Comparison of ENCODE assay signal across 9 mouse cellular contexts in the genomic region with DNA sequence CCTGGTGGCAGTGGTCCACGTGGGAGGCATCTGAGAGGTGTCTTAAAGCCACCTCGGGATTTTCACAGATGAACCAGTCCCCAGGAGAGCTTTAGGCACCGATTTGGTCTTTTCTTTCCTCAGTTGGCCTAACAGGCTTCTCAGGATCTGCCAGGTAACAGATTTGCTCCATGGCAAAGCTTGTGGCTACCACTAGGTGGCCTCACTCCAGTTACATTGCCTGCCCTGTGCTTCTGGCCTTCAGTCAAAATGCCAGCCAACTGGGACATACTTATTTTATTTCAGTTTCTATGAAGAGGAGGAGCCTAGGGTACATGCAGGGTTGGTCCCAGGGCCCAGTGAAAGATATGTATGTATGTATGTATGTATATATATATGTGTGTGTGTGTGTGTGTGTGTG. TPM values are rescaled to one million over a fixed set of nuclear protein-coding genes. Genes with fewer than 3 reads are reported as not detected.
A peak's percentile ranks its signal among the peaks of the same experiment; 100 is the strongest.
DNase-seq lines count a peak whose midpoint lies in the region; ATAC-seq and TF ChIP-seq lines count a peak whose summit lies in the region.
"Had no signal": no experiment of that assay in that cellular context is flagged by ENCODE, and none has a peak within 500 bp of the region (broad histone marks: within the 10 kb centered on the region; RNA-seq: fewer than 3 reads in every experiment).

No protein-coding gene starts in this region.

- DNase-seq in kidney, adult 18-20 months, result peak; percentile 61
- peak; percentile 81 for DNase-seq in MEL (ENCODE audit: low read depth, low spot score)
- peak; percentile 63 for DNase-seq in cerebellum, adult 18-20 months
- peak; percentile 62 for DNase-seq in induced T-regulatory cell, adult 2 months (ENCODE audit: low read depth)
- no peak for DNase-seq in spleen, postnatal 36 days (ENCODE audit: low spot score in 2 of 2)

- peak; percentile 54 for TF ChIP-seq RAD21 in MEL (IDR thresholded peaks at IDR 0.05; ENCODE audit: low read depth, low read length)

- H3K9ac ChIP-seq in kidney, embryonic 16.5 days (replicated peaks; ENCODE audit: low read length), result no peak overlapping the region
- no peak overlapping the region for H3K9ac ChIP-seq in MEL (ENCODE audit: control insufficient read depth, low read depth, low read length, poor library complexity, severe bottlenecking)
- H3K9ac ChIP-seq in intestine, embryonic 16.5 days (ENCODE audit: low read depth, low read length), result no peak overlapping the region

- no peaks in the 10 kb centered on the region for H3K79me2 ChIP-seq in MEL (ENCODE audit: control insufficient read depth, insufficient read depth, low read length, poor library complexity)

- no peaks in the 10 kb centered on the region for H3K36me3 ChIP-seq in kidney, embryonic 16.5 days (ENCODE audit: insufficient read depth, low read length)
- peaks cover 0 to 15% of the 10 kb centered on the region in 2 experiments; a peak in 2 of 4 replicates for H3K36me3 ChIP-seq in MEL (ENCODE audit: control insufficient read depth in 1 of 2, insufficient read depth in 2 of 2, low read length in 2 of 2)
- no peaks in the 10 kb centered on the region for H3K36me3 ChIP-seq in intestine, embryonic 16.5 days (ENCODE audit: control insufficient read depth, insufficient read depth, low read length)

- H3K27me3 ChIP-seq in kidney, embryonic 16.5 days (ENCODE audit: insufficient read depth, low read length), result no peaks in the 10 kb centered on the region
- H3K27me3 ChIP-seq in MEL (ENCODE audit: control insufficient read depth in 1 of 2, insufficient read depth in 2 of 2, low read length in 2 of 2), result no peaks in the 10 kb centered on the region
- H3K27me3 ChIP-seq in intestine, embryonic 16.5 days (replicated peaks; ENCODE audit: control insufficient read depth, insufficient read depth, low read length), result no peaks in the 10 kb centered on the region

- no peak overlapping the region for H3K27ac ChIP-seq in kidney, embryonic 16.5 days (ENCODE audit: low read length)
- H3K27ac ChIP-seq in MEL (ENCODE audit: control insufficient read depth, low read depth, low read length), result no peak overlapping the region
- no peak overlapping the region for H3K27ac ChIP-seq in intestine, embryonic 16.5 days (ENCODE audit: low read length)

- peak; percentile 85 to 93 (median 90) for TF ChIP-seq CTCF in MEL (IDR thresholded peaks at IDR 0.05 in 2 of 3, conservative IDR thresholded peaks at IDR 0.05 in 1 of 3; ENCODE audit: control insufficient read depth in 1 of 3, insufficient read depth in 1 of 3, low read depth in 2 of 3, low read length in 3 of 3, poor library complexity in 1 of 3, severe bottlenecking in 1 of 3)

- H3K4me1 ChIP-seq in kidney, embryonic 16.5 days (ENCODE audit: insufficient read depth, low read length), result peaks cover 8% of the 10 kb centered on the region; the same call in 1 of the 2 replicates
- H3K4me1 ChIP-seq in MEL (ENCODE audit: control insufficient read depth in 1 of 2, insufficient read depth in 2 of 2, low read length in 2 of 2), result peaks cover 7 to 19% of the 10 kb centered on the region in 2 experiments
- 0 out of 2 replicates have a peak, but pooled peaks cover 3% of the 10 kb centered on the region for H3K4me1 ChIP-seq in intestine, embryonic 16.5 days (ENCODE audit: control insufficient read depth, insufficient read depth, low read length)

- 6% methylated on average over 3 of the region's 3 CpGs for WGBS in kidney, embryonic 16.5 days
- WGBS in intestine, embryonic 16.5 days, result 14% methylated on average over 3 of the region's 3 CpGs

- TF ChIP-seq EP300 in MEL (IDR thresholded peaks at IDR 0.05; ENCODE audit: low read depth in 1 of 2, low read length in 2 of 2), result no peak

- no peak overlapping the region for H3K4me2 ChIP-seq in kidney, embryonic 16.5 days (replicated peaks; ENCODE audit: low read depth, low read length)
- H3K4me2 ChIP-seq in intestine, embryonic 16.5 days (ENCODE audit: low read depth, low read length), result no peak overlapping the region

- TF ChIP-seq POLR2A in MEL (IDR thresholded peaks at IDR 0.05; ENCODE audit: control insufficient read depth in 1 of 2, insufficient read depth in 1 of 2, low read depth in 1 of 2, low read length in 2 of 2, poor library complexity in 1 of 2), result no peak

- H3K4me3 ChIP-seq in kidney, embryonic 16.5 days (ENCODE audit: low read length), result no peak overlapping the region
- H3K4me3 ChIP-seq in MEL (ENCODE audit: control insufficient read depth in 1 of 2, insufficient read depth in 1 of 2, low read depth in 2 of 2, low read length in 2 of 2), result no peak overlapping the region; a peak in 1 of 4 replicates
- no peak overlapping the region for H3K4me3 ChIP-seq in intestine, embryonic 16.5 days (ENCODE audit: low read length)
- H3K4me3 ChIP-seq: megakaryocyte, embryonic 14.5 days had no signal

- no peaks in the 10 kb centered on the region for H3K9me3 ChIP-seq in kidney, embryonic 16.5 days (ENCODE audit: low read length)
- no peaks in the 10 kb centered on the region for H3K9me3 ChIP-seq in MEL (replicated peaks; ENCODE audit: insufficient read depth, low read length)
- no peaks in the 10 kb centered on the region for H3K9me3 ChIP-seq in intestine, embryonic 16.5 days (ENCODE audit: control insufficient read depth, low read length)
- H3K9me3 ChIP-seq: megakaryocyte, embryonic 14.5 days had no signal

- ATAC-seq in kidney, embryonic 16.5 days (ENCODE audit: low FRiP score, low TSS enrichment), result no peak
- peak; percentile 59 for ATAC-seq in megakaryocyte-erythroid progenitor cell, adult 5-6 weeks (replicated peaks; ENCODE audit: low FRiP score, low TSS enrichment, poor library complexity, severe bottlenecking)
- no peak for ATAC-seq in intestine, embryonic 16.5 days

TF ChIP-seq in MEL, 35 proteins besides CTCF, POLR2A, EP300 and RAD21:
- TF ChIP-seq USF1 (IDR thresholded peaks at IDR 0.05; ENCODE audit: low read depth, low read length) (no peak), SIN3A (IDR thresholded peaks at IDR 0.05; ENCODE audit: low read length) (no peak), TAL1 (IDR thresholded peaks at IDR 0.05; ENCODE audit: low read length) (no peak), ETS1 (IDR thresholded peaks at IDR 0.05; ENCODE audit: low read depth, low read length) (no peak), MXI1 (IDR thresholded peaks at IDR 0.05; ENCODE audit: low read depth, low read length) (0 out of 2 replicates have a peak, but pooled peaks have one; percentile 8), ZC3H11A (IDR thresholded peaks at IDR 0.05; ENCODE audit: low read depth, low read length) (peak; percentile 16; the same call in 1 of the 2 replicates), ZMIZ1 (IDR thresholded peaks at IDR 0.05; ENCODE audit: low read depth, low read length) (no peak), NELFE (IDR thresholded peaks at IDR 0.05; ENCODE audit: low read depth, low read length) (no peak), KAT2A (conservative IDR thresholded peaks at IDR 0.05; ENCODE audit: low read depth, low read length) (no peak), ELF1 (IDR thresholded peaks at IDR 0.05; ENCODE audit: low read depth, low read length) (no peak), SMC3 (IDR thresholded peaks at IDR 0.05; ENCODE audit: low read depth, low read length) (peak; percentile 79), TCF12 (IDR thresholded peaks at IDR 0.05; ENCODE audit: low read depth, low read length) (no peak), MAZ (IDR thresholded peaks at IDR 0.05; ENCODE audit: low read depth, low read length) (no peak), POLR2AphosphoS5 (IDR thresholded peaks at IDR 0.05; ENCODE audit: borderline replicate concordance, low read depth, low read length) (no peak), POLR2AphosphoS2 (IDR thresholded peaks at IDR 0.05; ENCODE audit: low read length) (no peak), TBP (IDR thresholded peaks at IDR 0.05; ENCODE audit: low read depth, low read length) (no peak), ZNF384 (IDR thresholded peaks at IDR 0.05; ENCODE audit: low read depth, low read length) (no peak), MAFK (IDR thresholded peaks at IDR 0.05; ENCODE audit: borderline replicate concordance, low read depth, low read length) (no peak), USF2 (IDR thresholded peaks at IDR 0.05; ENCODE audit: borderline replicate concordance in 1 of 2, insufficient read depth in 1 of 2, low read depth in 1 of 2, low read length in 2 of 2) (no peak), RCOR1 (IDR thresholded peaks at IDR 0.05; ENCODE audit: low read depth, low read length) (no peak), GATA1 (IDR thresholded peaks at IDR 0.05; ENCODE audit: low read depth, low read length) (no peak)
TF ChIP-seq in MEL: peak in this region for 3.

RNA-seq across cellular contexts. Expression of a gene that starts 6.9 kb away (rescaled TPM):
- polyA plus RNA-seq in kidney, embryonic 16.5 days (2015; fragmentation: Nextera tagmentation; extraction: Ambion mirVana), result 38.1 and 43.0 TPM in 2 replicates
- total RNA-seq in MEL (2012; rRNA removed), result 18.6 and 32.0 TPM in 2 replicates
- polyA plus RNA-seq in MEL (2012; ENCODE audit: insufficient read depth in 1 of 2, insufficient read length in 2 of 2, low read depth in 1 of 2, low replicate concordance in 2 of 2, missing spikeins in 1 of 2), result 10 to 100 TPM in 1 of 2 experiments, not detected in 1; 57.8 TPM
- 1.4 and 12.9 TPM in 2 replicates for total RNA-seq in megakaryocyte-erythroid progenitor cell, adult 5-6 weeks (2014; fragmentation: Nextera tagmentation)
- 0.65 and 2.5 TPM in 2 replicates for total RNA-seq in megakaryocyte-erythroid progenitor cell, adult 5-6 weeks (2017)
- 43.7 and 46.2 TPM in 2 replicates for polyA plus RNA-seq in intestine, embryonic 16.5 days (2015; fragmentation: Nextera tagmentation; extraction: Ambion mirVana)

RNA-seq across cellular contexts. Expression of a gene that starts 24.2 kb away (rescaled TPM):
- 50.3 and 55.0 TPM in 2 replicates for polyA plus RNA-seq in kidney, embryonic 16.5 days (2015; fragmentation: Nextera tagmentation; extraction: Ambion mirVana)
- total RNA-seq in MEL (2012; rRNA removed), result 0.13 TPM in 1 of 2 replicates, not detected in the other
- under 1 TPM in 1 of 2 experiments, not detected in 1; 0.70 TPM for polyA plus RNA-seq in MEL (2012; ENCODE audit: insufficient read depth in 1 of 2, insufficient read length in 2 of 2, low read depth in 1 of 2, low replicate concordance in 2 of 2, missing spikeins in 1 of 2)
- not detected in 2 replicates for total RNA-seq in megakaryocyte-erythroid progenitor cell, adult 5-6 weeks (2014; fragmentation: Nextera tagmentation)
- 0.69 TPM in 1 of 2 replicates, not detected in the other for total RNA-seq in megakaryocyte-erythroid progenitor cell, adult 5-6 weeks (2017)
- 35.7 and 37.8 TPM in 2 replicates for polyA plus RNA-seq in intestine, embryonic 16.5 days (2015; fragmentation: Nextera tagmentation; extraction: Ambion mirVana)

Comparison
In these comparisons a context has a peak if more than half of its experiments do, and no peak if none do; other contexts are left out.
1. DNase-seq: peak in kidney, adult 18-20 months (single experiment), MEL (single experiment), cerebellum, adult 18-20 months (2 of 2) and induced T-regulatory cell, adult 2 months (single experiment); none in spleen, postnatal 36 days (0 of 2).
2. RNA of a gene that starts 24.2 kb away (polyA plus RNA-seq): 50.3 to 55.0 TPM in kidney, embryonic 16.5 days and 35.7 to 37.8 TPM in intestine, embryonic 16.5 days; 0.70 TPM in MEL; every median in the first group is over 10 times any median in the second.